Mouse (Mus musculus) spleen, adult 2 months (tissue): ENCODE results near the gene Pi4ka. TPM values are rescaled to one million over a fixed set of nuclear protein-coding genes. Genes with fewer than 3 reads are reported as not detected.

Experiments
- DNase-seq, 2 experiments: peaks; one replicate each; pipeline versions ENCODE4 v3.0.0 to v3.0.0-alpha.2; 2012 to 2021; ENCODE audit warnings: low spot score in 2 of 2, low read depth in 1 of 2
- H3K27ac ChIP-seq: fragments of 200-500 bp; 2 replicates; pipeline ENCODE4 v1.5.1; 2012; ENCODE audit warnings: low read length, inconsistent platforms; ENCODE audit not compliant: insufficient read depth
- H3K27me3 ChIP-seq: fragments of 200-500 bp; 2 replicates; pipeline ENCODE4 v1.6.1; 2012; ENCODE audit warnings: mild to moderate bottlenecking, moderate library complexity, low read length, inconsistent platforms; ENCODE audit not compliant: control insufficient read depth, insufficient read depth
- H3K36me3 ChIP-seq: fragments of 200-500 bp; 2 replicates; pipeline ENCODE4 v1.6.1; 2012; ENCODE audit warnings: mild to moderate bottlenecking, low read length, inconsistent platforms; ENCODE audit not compliant: control insufficient read depth, insufficient read depth
- H3K4me1 ChIP-seq: fragments of 200-500 bp; 2 replicates; pipeline ENCODE4 v1.6.1; 2011; ENCODE audit warnings: inconsistent platforms; ENCODE audit not compliant: control insufficient read depth, insufficient read depth, insufficient read length
- H3K4me3 ChIP-seq: fragments of 200-500 bp; 2 replicates; pipeline ENCODE4 v1.5.1; 2011; ENCODE audit warnings: mild to moderate bottlenecking, inconsistent platforms; ENCODE audit not compliant: insufficient read depth, insufficient read length; ENCODE audit errors: extremely low read depth
- CTCF ChIP-seq: fragments of 200-500 bp; IDR thresholded peaks from 2 replicates; pipeline ENCODE4 v1.5.1; 2011; ENCODE audit warnings: mild to moderate bottlenecking, inconsistent platforms; ENCODE audit not compliant: insufficient read depth, insufficient read length, insufficient replicate concordance; ENCODE audit errors: extremely low read depth
- POLR2A ChIP-seq: fragments of 200-500 bp; IDR thresholded peaks from 2 replicates; pipeline ENCODE4 v1.6.1; 2011; ENCODE audit warnings: low read depth, low read length, inconsistent platforms
- WGBS: fragments of 180-500 bp; shearing (Covaris S2); methylation state at CpG from one replicate; pipeline ENCODE4 v1.1.7; 2018; 5-methylcytosine and 5-hydroxymethylcytosine counted together
- polyA plus RNA-seq: library from polyadenylated mRNA; depleted of rRNA; stranded (reverse); fragments of >200 nt; gene quantifications from 2 replicates; pipeline ENCODE4 v1.2.3, GENCODE M21; 2012

The Pi4ka gene
- polyA plus RNA-seq, 1 experiment = 53.5 TPM

- Histone ChIP-seq H3K27ac (no peak overlapping the region), H3K36me3 (no peaks in the 10 kb centered on the region), H3K4me1 (no peaks in the 10 kb centered on the region), H3K27me3 (no peaks in the 10 kb centered on the region), H3K4me3 (no peak overlapping the region)
- WGBS = 71% methylated on average over 3 of the region's 3 CpGs
- no peak for TF ChIP-seq POLR2A
- TF ChIP-seq CTCF = no peak
- DNase-seq = no peak
Observed at GRCm38 (mm10) chr16:17251539-17251938, 154.6 kb downstream of the Pi4ka start.

GRCm38 (mm10) chr16:17249135-17249534, 157.0 kb downstream of the Pi4ka start:
- no peak for DNase-seq
- Histone ChIP-seq H3K27ac (no peak overlapping the region), H3K36me3 (no peaks in the 10 kb centered on the region), H3K4me1 (no peaks in the 10 kb centered on the region), H3K27me3 (no peaks in the 10 kb centered on the region), H3K4me3 (no peak overlapping the region)
- TF ChIP-seq POLR2A = no peak
- whole genome bisulfite sequencing = 29% methylated on average over 6 of the region's 6 CpGs

- no peaks in the 10 kb centered on the region for H3K36me3 ChIP-seq
- no peaks in the 10 kb centered on the region for H3K4me1 ChIP-seq
- H3K4me3 ChIP-seq = no peak overlapping the region
- TF ChIP-seq POLR2A (no peak), CTCF (no peak)
- 85% methylated on average over 4 of the region's 4 CpGs for WGBS
- no peaks in the 10 kb centered on the region for H3K27me3 ChIP-seq
- no peak overlapping the region for H3K27ac ChIP-seq
- no peak for DNase-seq
Observed at GRCm38 (mm10) chr16:17247727-17248126, 158.4 kb downstream of the Pi4ka start.

GRCm38 (mm10) chr16:17244996-17245395, 161.1 kb downstream of the Pi4ka start:
- Histone ChIP-seq H3K4me3 (no peak overlapping the region), H3K27me3 (no peaks in the 10 kb centered on the region), H3K4me1 (no peaks in the 10 kb centered on the region), H3K36me3 (no peaks in the 10 kb centered on the region), H3K27ac (no peak overlapping the region)
- TF ChIP-seq CTCF = no peak
- no peak for DNase-seq
- 72% methylated on average over 1 of the region's 1 CpGs for WGBS

GRCm38 (mm10) chr16:17243731-17244130, 162.4 kb downstream of the Pi4ka start:
- TF ChIP-seq CTCF (no peak), POLR2A (no peak)
- no peaks in the 10 kb centered on the region for H3K27me3 ChIP-seq
- 57% methylated on average over 1 of the region's 1 CpGs for WGBS
- no peak for DNase-seq
- H3K4me1 ChIP-seq = no peaks in the 10 kb centered on the region
- H3K27ac ChIP-seq = no peak overlapping the region
- no peaks in the 10 kb centered on the region for H3K36me3 ChIP-seq
- no peak overlapping the region for H3K4me3 ChIP-seq

GRCm38 (mm10) chr16:17239409-17239808, 166.7 kb downstream of the Pi4ka start:
- H3K4me3 ChIP-seq = no peak overlapping the region
- H3K27me3 ChIP-seq = no peaks in the 10 kb centered on the region
- TF ChIP-seq CTCF = no peak
- TF ChIP-seq POLR2A = no peak
- 94% methylated on average over 2 of the region's 2 CpGs for WGBS
- H3K27ac ChIP-seq = no peak overlapping the region
- no peak for DNase-seq
- no peaks in the 10 kb centered on the region for H3K4me1 ChIP-seq
- H3K36me3 ChIP-seq = no peaks in the 10 kb centered on the region

- Histone ChIP-seq H3K27me3 (no peaks in the 10 kb centered on the region), H3K4me3 (no peak overlapping the region), H3K36me3 (no peaks in the 10 kb centered on the region), H3K4me1 (no peaks in the 10 kb centered on the region; the same call in 1 of the 2 replicates), H3K27ac (no peak overlapping the region)
- TF ChIP-seq CTCF (no peak), POLR2A (no peak)
- WGBS = 75% methylated on average over 3 of the region's 3 CpGs
- DNase-seq = no peak
Observed at GRCm38 (mm10) chr16:17237634-17238033, 168.5 kb downstream of the Pi4ka start.
